Mouse (Mus musculus): ENCODE results near the gene Fgf13.

Fgf13 gene

GRCm38 (mm10) chrX:59567695-59568431 is at the start of gene Fgf13:
Gene Fgf13, minus strand, starts transcription at chrX:59568071.
- DNase-seq (ENCODE audit: low spot score) = no peak

- no peak for DNase-seq (ENCODE audit: low spot score)
Observed at GRCm38 (mm10) chrX:59606535-59606934, 38.7 kb upstream of the Fgf13 start.

- DNase-seq (ENCODE audit: low spot score) = no peak
Observed at GRCm38 (mm10) chrX:59589050-59589449, 21.2 kb upstream of the Fgf13 start.

- DNase-seq (ENCODE audit: low spot score) = no peak
Observed at GRCm38 (mm10) chrX:59585508-59586186, 17.8 kb upstream of the Fgf13 start.

GRCm38 (mm10) chrX:59584034-59584433 is 16.2 kb upstream of the Fgf13 start:
- DNase-seq (ENCODE audit: low spot score) = no peak

GRCm38 (mm10) chrX:59566826-59567694 is 811 bp downstream of the Fgf13 start:
- DNase-seq (ENCODE audit: low spot score) = peak; percentile 9

GRCm38 (mm10) chrX:59566017-59566679 is 1.7 kb downstream of the Fgf13 start:
- no peak for DNase-seq (ENCODE audit: low spot score)

GRCm38 (mm10) chrX:59547931-59548330 is 19.9 kb downstream of the Fgf13 start:
- DNase-seq (ENCODE audit: low spot score) = no peak

- DNase-seq (ENCODE audit: low spot score) = no peak
Observed at GRCm38 (mm10) chrX:59508273-59508672, 59.6 kb downstream of the Fgf13 start.

GRCm38 (mm10) chrX:59493388-59493787 is 74.5 kb downstream of the Fgf13 start:
- no peak for DNase-seq (ENCODE audit: low spot score)

- DNase-seq (ENCODE audit: low spot score) = no peak
Observed at GRCm38 (mm10) chrX:59485426-59485825, 82.4 kb downstream of the Fgf13 start.

GRCm38 (mm10) chrX:59402596-59403285 is 165.1 kb downstream of the Fgf13 start:
- DNase-seq (ENCODE audit: low spot score) = no peak

- no peak for DNase-seq (ENCODE audit: low spot score)
Observed at GRCm38 (mm10) chrX:59290916-59291411, 276.9 kb downstream of the Fgf13 start.

- DNase-seq (ENCODE audit: low spot score) = no peak
Observed at GRCm38 (mm10) chrX:59251576-59251975, 316.3 kb downstream of the Fgf13 start.

- DNase-seq (ENCODE audit: low spot score) = no peak
Observed at GRCm38 (mm10) chrX:59243752-59244151, 324.1 kb downstream of the Fgf13 start.

GRCm38 (mm10) chrX:59243176-59243575 is 324.7 kb downstream of the Fgf13 start:
- no peak for DNase-seq (ENCODE audit: low spot score)

- no peak for DNase-seq (ENCODE audit: low spot score)
Observed at GRCm38 (mm10) chrX:59241460-59241747, 326.5 kb downstream of the Fgf13 start.

GRCm38 (mm10) chrX:59240683-59241459 is 327.0 kb downstream of the Fgf13 start:
- no peak for DNase-seq (ENCODE audit: low spot score)

- DNase-seq (ENCODE audit: low spot score) = no peak
Observed at GRCm38 (mm10) chrX:59220675-59221074, 347.2 kb downstream of the Fgf13 start.

GRCm38 (mm10) chrX:59201146-59201545 is 366.7 kb downstream of the Fgf13 start:
- no peak for DNase-seq (ENCODE audit: low spot score)

- no peak for DNase-seq (ENCODE audit: low spot score)
Observed at GRCm38 (mm10) chrX:59194149-59194548, 373.7 kb downstream of the Fgf13 start.
